Mouse (Mus musculus): ENCODE data around the gene Clic1. TPM values are rescaled to one million over a fixed set of nuclear protein-coding genes. Genes with fewer than 3 reads are reported as not detected.

Gene Clic1
- total RNA-seq, 2 experiments from 2014 or later, result 7.4 to 8.3 TPM

DNA sequence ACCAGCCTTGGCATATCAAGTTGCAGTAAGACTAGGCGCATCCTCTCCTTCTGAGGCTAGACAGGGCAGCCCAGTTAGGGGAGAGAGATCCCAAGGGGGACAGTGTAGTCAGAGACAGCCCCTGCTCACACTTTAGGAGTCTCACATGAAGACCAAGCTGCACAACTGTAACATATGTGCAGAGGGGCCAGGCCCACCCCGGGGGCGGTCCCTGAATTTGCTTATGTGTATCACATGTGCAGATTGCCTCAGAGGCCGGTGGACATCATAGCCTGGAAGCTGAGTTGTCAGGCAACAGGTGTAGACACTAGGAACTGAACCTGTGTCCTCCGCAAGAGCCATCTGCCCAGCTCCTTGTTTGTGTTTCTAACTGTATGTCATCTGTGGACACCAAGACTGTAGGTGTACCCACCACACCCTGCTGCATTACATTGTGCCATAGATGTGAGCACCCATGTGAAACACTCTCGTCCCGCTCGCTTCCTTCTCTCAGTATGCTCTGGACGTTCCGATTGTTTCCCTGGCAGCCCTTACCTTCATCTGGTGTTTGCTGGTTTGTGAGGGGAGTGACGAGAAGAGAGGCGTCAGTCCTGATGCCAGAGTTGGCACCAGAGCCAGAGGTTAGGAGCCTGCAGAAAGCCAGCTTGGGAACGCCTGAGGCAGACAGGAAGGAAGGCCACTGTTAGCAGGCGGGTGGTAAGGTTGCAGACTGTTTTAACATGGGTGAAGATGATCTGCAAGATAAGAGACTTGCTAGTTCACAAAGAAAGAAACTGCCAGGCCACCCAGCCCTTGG lies 42.8 kb downstream of the Clic1 start:
- H3K27ac ChIP-seq, result no peak overlapping the region
- TF ChIP-seq CTCF (IDR thresholded peaks at IDR 0.05), result no peak
- intact Hi-C loops (cut with DNase I), result no loop called here
- H3K4me3 ChIP-seq, result no peak overlapping the region
- DNase-seq (ENCODE audit: extremely low spot score in 1 of 2, low spot score in 2 of 2), result no peak

DNA sequence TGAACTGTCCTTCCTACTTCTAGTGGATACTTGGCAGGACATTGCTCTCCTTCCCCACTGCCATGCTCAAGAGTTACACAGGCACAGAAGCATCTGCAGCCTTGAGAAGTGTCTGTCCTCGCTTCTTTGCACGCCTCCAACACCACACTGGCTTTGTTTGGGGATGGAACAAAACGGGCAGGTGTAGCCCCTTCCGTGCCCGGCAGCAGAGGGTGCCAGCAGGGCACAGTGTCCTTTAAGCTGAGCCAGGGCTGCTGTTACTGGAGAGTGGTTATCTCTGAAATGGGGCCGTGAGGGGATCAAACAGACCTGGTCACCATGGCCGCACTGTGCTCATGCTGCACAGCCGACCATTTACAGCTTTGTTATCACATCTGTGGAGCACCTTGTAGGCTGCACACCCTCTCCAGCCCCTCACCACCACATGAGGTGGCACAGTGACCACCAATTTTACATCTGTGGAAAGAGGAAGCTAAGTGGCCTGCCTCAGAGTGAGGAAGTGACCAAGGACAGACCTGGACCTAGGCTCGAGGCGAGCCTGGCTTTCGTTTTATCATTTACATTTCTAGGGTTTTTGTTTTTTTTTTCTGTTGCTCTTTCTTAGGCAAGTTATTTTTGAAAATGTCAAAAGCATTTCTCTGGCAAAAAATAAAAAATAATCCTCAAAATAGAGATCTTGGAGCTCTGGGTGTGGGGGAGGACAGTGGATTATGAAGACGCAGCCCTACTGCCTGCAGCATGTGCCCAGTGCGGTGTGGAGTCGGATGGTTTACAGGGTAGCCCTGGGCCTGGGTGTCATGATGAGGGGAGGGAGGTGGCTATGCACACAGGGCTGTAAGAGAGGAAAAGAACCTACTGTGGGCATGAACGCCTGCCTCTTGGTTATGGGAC lies 45.0 kb downstream of the Clic1 start:
- no peak overlapping the region for H3K4me3 ChIP-seq
- no peak for TF ChIP-seq CTCF (IDR thresholded peaks at IDR 0.05)
- no peak for DNase-seq (ENCODE audit: extremely low spot score in 1 of 2, low spot score in 2 of 2)
- peak overlapping the region; percentile 44; the same call in 1 of the 2 replicates for H3K27ac ChIP-seq
- intact Hi-C loops (cut with DNase I), result no loop called here

DNA sequence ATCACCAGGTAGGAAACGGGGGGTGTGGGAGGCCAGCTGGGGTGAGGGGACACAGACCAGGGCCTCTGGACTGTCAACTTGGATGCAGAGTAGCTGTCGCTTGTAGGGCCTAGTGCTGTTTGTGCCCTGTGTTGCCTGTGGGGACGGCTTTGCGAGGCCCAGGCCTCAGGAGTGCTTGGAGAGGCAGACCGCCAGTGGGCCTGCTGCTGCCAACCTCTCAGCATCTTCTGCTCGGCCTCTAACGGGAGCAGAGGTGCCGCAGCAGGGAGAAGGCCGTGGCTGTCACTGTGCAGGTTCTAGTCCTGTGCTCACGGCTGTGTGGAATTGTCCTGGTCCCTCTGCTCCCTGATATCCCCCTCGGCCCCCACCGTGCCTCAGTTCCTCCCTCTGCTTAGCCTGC lies 46.8 kb downstream of the Clic1 start:
- Histone ChIP-seq H3K4me3 (no peak overlapping the region), H3K27ac (peak overlapping the region; percentile 59; the same call in 1 of the 2 replicates)
- DNase-seq (ENCODE audit: extremely low spot score in 1 of 2, low spot score in 2 of 2), result no peak
- intact Hi-C loops (cut with DNase I), result no loop called here
- TF ChIP-seq CTCF (IDR thresholded peaks at IDR 0.05), result no peak

DNA sequence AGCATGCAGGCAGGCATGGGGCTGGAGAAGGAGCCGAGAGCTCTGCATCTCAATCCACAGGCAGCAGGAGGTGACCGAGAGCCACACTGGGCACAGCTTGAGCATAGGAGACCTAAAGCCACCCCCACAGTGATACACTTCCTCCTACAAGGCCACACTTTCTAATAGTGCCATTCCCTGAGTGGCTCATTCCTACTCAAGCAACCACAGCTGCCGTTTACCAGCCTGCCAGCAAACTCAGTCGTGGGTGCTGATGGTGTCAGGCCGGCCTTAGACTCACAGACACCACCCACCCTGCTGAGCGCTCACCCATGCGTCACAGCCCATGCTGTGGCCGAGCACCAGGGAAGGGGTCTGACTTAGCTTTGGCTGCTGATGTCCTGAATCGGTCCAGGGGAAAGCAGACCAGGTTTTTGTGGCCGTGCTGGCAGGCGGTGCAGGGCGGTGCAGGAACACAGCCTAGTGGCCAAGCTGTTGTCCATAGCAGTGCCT lies 47.4 kb downstream of the Clic1 start:
- peak; percentile 44 to 59 for DNase-seq (ENCODE audit: extremely low spot score in 1 of 2, low spot score in 2 of 2)
- intact Hi-C loops (cut with DNase I), result no loop called here
- TF ChIP-seq CTCF (IDR thresholded peaks at IDR 0.05), result peak; percentile 47
- Histone ChIP-seq H3K27ac (peak overlapping the region; percentile 59; the same call in 1 of the 2 replicates), H3K4me3 (no peak overlapping the region)

DNA sequence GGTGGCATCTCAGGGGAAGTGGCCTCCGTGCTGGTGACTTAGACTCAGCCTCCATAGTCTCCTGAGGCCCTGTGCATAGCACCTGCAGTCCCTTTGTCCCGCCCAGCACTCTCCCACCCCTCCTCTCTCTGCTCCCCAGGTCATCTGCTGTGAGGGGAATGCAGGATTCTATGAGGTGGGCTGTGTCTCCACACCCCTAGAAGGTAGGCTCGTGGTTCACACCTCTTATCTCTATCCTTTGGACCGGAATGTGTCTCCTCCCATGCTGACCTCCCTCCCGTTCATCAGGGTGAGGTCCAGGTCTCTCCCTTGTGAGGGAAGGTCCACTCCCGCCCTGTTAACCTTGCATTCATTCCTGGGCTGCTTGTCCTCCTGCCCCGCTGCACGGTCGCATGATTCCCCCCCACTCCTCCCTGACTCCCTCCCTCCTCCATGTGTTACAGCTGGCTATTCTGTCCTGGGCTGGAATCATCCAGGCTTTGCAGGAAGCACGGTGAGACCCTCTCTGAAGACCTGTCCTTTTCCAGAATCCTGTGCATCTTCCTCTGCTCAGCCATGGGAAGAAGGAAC lies 50.5 kb downstream of the Clic1 start:
- DNase-seq (ENCODE audit: extremely low spot score in 1 of 2, low spot score in 2 of 2), result no peak
- no peak for TF ChIP-seq CTCF (IDR thresholded peaks at IDR 0.05)
- intact Hi-C loops (cut with DNase I), result no loop called here
- no peak overlapping the region for H3K27ac ChIP-seq
- no peak overlapping the region for H3K4me3 ChIP-seq

DNA sequence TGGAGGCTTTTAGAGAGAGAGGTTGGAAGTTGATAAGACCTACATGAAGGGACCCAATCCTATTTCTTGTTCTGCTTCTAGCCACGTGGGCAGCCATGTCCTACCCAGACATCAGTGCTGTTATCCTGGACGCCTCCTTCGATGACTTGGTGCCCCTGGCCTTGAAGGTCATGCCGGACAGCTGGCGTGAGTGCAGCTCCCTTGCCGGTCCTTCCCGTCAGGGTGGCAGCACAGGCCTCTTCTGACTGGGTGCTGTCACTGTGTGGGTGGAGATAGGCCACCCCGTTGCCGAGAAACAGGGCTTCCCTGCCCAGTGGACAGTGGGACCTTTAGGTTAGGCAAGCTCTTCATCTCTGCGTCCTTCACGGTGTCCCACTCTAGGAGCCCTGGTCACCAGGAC lies 51.4 kb downstream of the Clic1 start:
- intact Hi-C loops (cut with DNase I), result no loop called here
- no peak for DNase-seq (ENCODE audit: extremely low spot score in 1 of 2, low spot score in 2 of 2)
- no peak overlapping the region for H3K27ac ChIP-seq
- no peak for TF ChIP-seq CTCF (IDR thresholded peaks at IDR 0.05)
- H3K4me3 ChIP-seq, result no peak overlapping the region

DNA sequence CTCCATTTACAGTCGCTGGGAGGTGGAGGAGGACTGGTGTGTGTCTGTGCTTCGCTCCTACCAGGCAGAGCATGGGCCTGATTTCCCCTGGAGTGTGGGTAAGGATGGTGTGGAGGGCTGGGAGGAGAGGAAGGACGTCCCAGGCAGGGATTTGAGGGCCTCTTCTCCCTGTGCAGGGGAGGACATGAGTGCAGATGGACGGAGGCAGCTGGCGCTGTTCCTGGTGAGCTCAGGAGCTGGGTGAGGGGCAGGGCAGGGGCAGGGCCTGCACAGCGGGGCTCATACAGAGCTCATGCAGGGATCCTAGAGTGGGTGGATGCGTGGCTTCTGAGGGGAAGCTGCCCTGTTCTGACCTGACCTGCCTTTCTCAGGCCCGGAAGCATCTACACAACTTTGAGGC lies 52.5 kb downstream of the Clic1 start:
- H3K4me3 ChIP-seq, result no peak overlapping the region
- no peak for TF ChIP-seq CTCF (IDR thresholded peaks at IDR 0.05)
- no peak for DNase-seq (ENCODE audit: extremely low spot score in 1 of 2, low spot score in 2 of 2)
- intact Hi-C loops (cut with DNase I), result no loop called here
- no peak overlapping the region for H3K27ac ChIP-seq

DNA sequence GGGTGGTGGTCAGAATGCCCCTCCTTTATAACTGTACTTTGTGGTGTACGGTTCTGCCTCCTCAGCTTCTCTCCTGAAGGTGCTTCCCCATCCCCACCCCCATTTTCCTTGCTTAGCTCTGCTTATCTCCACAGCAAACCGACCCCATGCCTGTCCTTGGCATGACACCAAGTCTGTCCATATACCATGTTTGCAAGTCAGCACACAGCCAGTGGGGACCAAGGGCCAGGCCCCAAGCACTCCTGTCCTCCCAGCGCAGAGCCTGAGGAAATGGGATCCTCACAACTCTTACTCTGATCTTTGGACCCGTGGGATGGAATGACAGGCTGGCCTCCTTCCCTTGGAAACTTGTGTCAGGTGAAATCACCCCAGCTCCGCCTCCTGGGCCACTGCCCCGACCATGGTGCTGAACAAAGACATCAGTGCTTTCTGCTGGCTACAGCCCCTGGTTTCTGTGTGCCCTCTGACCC lies 53.5 kb downstream of the Clic1 start:
- TF ChIP-seq CTCF (IDR thresholded peaks at IDR 0.05), result no peak

DNA sequence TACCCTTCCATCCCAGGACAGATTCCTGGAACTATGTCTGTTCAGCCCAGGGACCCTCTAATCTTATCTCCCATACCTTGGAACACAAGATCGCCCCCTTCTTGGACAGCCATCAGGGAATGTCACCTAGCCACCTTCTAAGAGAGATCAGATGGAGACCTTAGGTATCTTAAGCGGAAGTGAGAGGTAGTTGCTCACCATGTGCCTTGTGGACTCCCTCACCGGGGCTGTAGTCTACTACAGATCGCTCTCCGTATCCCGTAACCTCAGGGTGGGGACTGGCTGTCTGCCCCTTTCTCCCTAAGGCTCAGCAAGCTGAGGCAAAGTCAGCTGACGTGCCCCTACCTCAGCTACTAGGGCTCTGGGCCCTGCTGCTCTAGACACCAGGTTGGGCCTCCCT lies 54.3 kb downstream of the Clic1 start:
- no peak for TF ChIP-seq CTCF (IDR thresholded peaks at IDR 0.05)

More for the DNA sequence above, 53.5 kb downstream of the Clic1 start:
- no peak overlapping the region for H3K27ac ChIP-seq
- DNase-seq (ENCODE audit: extremely low spot score in 1 of 2, low spot score in 2 of 2), result no peak
- no peak overlapping the region for H3K4me3 ChIP-seq
- intact Hi-C loops (cut with DNase I), result no loop called here

DNA sequence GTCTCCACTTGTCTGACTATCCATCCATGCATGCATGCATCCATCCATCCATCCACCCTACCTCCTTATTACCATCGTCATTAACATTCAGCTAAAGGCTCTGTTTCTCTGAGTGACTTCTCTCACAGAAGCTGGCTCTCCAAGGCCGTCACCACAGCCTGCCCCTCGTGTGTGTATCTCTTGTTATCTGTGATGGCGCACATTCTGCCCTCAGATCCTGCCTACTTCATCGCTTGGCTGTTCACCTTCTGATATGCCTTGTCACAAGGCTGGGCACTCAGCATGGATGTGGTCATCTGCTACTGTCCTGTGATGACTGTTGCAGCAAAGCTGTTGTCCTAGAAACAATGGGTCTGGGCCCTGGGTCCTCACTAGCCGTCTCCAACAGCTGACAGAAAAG lies 55.0 kb downstream of the Clic1 start:
- Histone ChIP-seq H3K4me3 (no peak overlapping the region), H3K27ac (no peak overlapping the region)
- DNase-seq (ENCODE audit: extremely low spot score in 1 of 2, low spot score in 2 of 2), result no peak
- TF ChIP-seq CTCF (IDR thresholded peaks at IDR 0.05), result no peak
- intact Hi-C loops (cut with DNase I), result no loop called here

More for the DNA sequence above, 54.3 kb downstream of the Clic1 start:
- intact Hi-C loops (cut with DNase I), result no loop called here
- no peak for DNase-seq (ENCODE audit: extremely low spot score in 1 of 2, low spot score in 2 of 2)
- H3K4me3 ChIP-seq, result no peak overlapping the region
- no peak overlapping the region for H3K27ac ChIP-seq

DNA sequence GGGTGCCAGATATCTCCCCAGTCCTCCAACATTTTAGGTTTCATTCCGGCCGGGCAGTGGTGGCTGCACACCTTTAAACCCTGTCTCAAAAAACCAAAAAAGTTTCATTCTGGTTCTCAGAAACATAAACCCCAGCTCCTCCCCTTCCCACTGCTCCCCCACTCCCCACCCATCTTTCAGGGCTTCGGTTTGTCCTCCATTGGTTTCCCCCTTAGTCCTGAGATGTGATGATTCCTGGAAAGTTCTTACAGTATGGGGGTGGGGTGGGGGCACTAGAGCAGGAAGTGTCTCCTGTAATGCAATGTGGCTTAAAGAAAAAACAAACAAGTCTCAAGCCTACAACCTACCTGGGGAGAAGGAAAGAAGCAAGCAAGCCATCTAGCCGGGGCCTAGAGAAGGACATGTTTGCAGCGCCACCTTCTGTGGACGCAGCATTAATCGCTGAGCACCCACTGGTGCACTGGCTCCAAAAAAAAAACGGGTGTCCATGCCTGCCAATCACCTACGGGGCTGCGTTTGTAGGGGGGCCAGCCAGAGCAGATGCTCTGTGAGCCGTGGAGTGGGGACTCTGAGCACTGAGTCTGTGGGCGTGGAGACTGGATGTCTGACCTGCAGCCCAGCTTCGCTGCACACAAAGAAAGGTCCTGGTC lies 56.1 kb downstream of the Clic1 start:
- Histone ChIP-seq H3K4me3 (no peak overlapping the region), H3K27ac (no peak overlapping the region)
- DNase-seq (ENCODE audit: extremely low spot score in 1 of 2, low spot score in 2 of 2), result no peak
- intact Hi-C loops (cut with DNase I), result loop anchor here (1.0 kb wide), 1 partner anchor 85 kb away; no protein-coding TSS in a partner anchor
- peak; percentile 54 for TF ChIP-seq CTCF (IDR thresholded peaks at IDR 0.05)

Data from left cerebral cortex, adult 2 months (tissue).